Mouse (Mus musculus) ES-Bruce4 (cell line): Measurements from ENCODE around the gene Sgpl1. TPM values are rescaled to one million over a fixed set of nuclear protein-coding genes. Genes with fewer than 3 reads are reported as not detected.

ENCODE experiments used
- H3K27ac ChIP-seq: 2 replicates; pipeline ENCODE4 v1.5.1; 2012; ENCODE audit warnings: low read length, inconsistent platforms; ENCODE audit not compliant: insufficient read depth
- H3K27me3 ChIP-seq: 2 replicates; pipeline ENCODE4 v1.6.1; 2012; ENCODE audit warnings: mild to moderate bottlenecking, low read length, inconsistent platforms; ENCODE audit not compliant: control insufficient read depth, poor library complexity, insufficient read depth, severe bottlenecking
- H3K36me3 ChIP-seq: 2 replicates; pipeline ENCODE4 v1.6.1; 2012; ENCODE audit warnings: inconsistent platforms, mild to moderate bottlenecking, low read length, moderate library complexity; ENCODE audit not compliant: control insufficient read depth, poor library complexity, insufficient read depth, severe bottlenecking
- H3K4me1 ChIP-seq: one replicate; pipeline ENCODE4 v1.8.1; 2011; ENCODE audit warnings: low read length; ENCODE audit not compliant: control insufficient read depth, insufficient read depth
- H3K4me3 ChIP-seq: 2 replicates; pipeline ENCODE4 v1.5.1; 2011; ENCODE audit warnings: low read depth, mild to moderate bottlenecking, low read length
- H3K9ac ChIP-seq: 2 replicates; pipeline ENCODE4 v1.6.1; 2012; ENCODE audit warnings: low read depth, mild to moderate bottlenecking, inconsistent platforms; ENCODE audit not compliant: poor library complexity, severe bottlenecking
- H3K9me3 ChIP-seq: replicated peaks from 2 replicates; pipeline ENCODE4 v1.6.1; 2012; ENCODE audit warnings: mild to moderate bottlenecking, low read length, inconsistent platforms; ENCODE audit not compliant: control insufficient read depth, poor library complexity, insufficient read depth, severe bottlenecking
- CTCF ChIP-seq: IDR thresholded peaks from one replicate; pipeline ENCODE4 v1.8.1; 2011; ENCODE audit warnings: low read depth, low read length
- EP300 ChIP-seq: IDR thresholded peaks from 2 replicates; pipeline ENCODE4 v1.6.1; 2011; ENCODE audit warnings: low read depth, low read length; ENCODE audit not compliant: insufficient read depth
- POLR2A ChIP-seq: IDR thresholded peaks from one replicate; pipeline ENCODE4 v1.8.1; 2011; ENCODE audit warnings: low read length; ENCODE audit not compliant: insufficient read depth
- polyA plus RNA-seq: library from polyadenylated mRNA; stranded (reverse); fragments of >200 nt; gene quantifications from 2 replicates; pipeline ENCODE4 v1.2.4, GENCODE M21; 2011; ENCODE audit warnings: low read depth; ENCODE audit not compliant: missing spikeins, insufficient read depth, insufficient read length

The Sgpl1 gene
- polyA plus RNA-seq, 1 experiment: 73.7 TPM

GRCm38 (mm10) chr10:61063271-61063864, 84.1 kb downstream of the Sgpl1 start:
- Histone ChIP-seq H3K27me3 (no peaks in the 10 kb centered on the region), H3K4me1 (peaks cover 23% of the 10 kb centered on the region), H3K9me3 (no peaks in the 10 kb centered on the region), H3K27ac (peak overlapping the region; percentile 71), H3K4me3 (no peak overlapping the region), H3K9ac (peak overlapping the region; percentile 12; the same call in 1 of the 2 replicates), H3K36me3 (no peaks in the 10 kb centered on the region)
- TF ChIP-seq POLR2A (no peak), EP300 (peak; percentile 17; the same call in 1 of the 2 replicates), CTCF (no peak)

- H3K36me3 ChIP-seq: no peaks in the 10 kb centered on the region
- H3K9me3 ChIP-seq: peaks cover 5% of the 10 kb centered on the region; the same call in 1 of the 2 replicates
- H3K4me1 ChIP-seq: peaks cover 26% of the 10 kb centered on the region
- H3K4me3 ChIP-seq: no peak overlapping the region
- H3K27ac ChIP-seq: peak overlapping the region; percentile 67
- no peaks in the 10 kb centered on the region for H3K27me3 ChIP-seq
- TF ChIP-seq POLR2A (no peak), EP300 (no peak), CTCF (no peak)
- no peak overlapping the region for H3K9ac ChIP-seq
These were observed 87.9 kb downstream of the Sgpl1 start for GRCm38 (mm10) chr10:61059543-61060110.

GRCm38 (mm10) chr10:61059101-61059500, 88.4 kb downstream of the Sgpl1 start:
- Histone ChIP-seq H3K36me3 (no peaks in the 10 kb centered on the region), H3K4me1 (peaks cover 24% of the 10 kb centered on the region), H3K27me3 (no peaks in the 10 kb centered on the region), H3K9ac (no peak overlapping the region), H3K4me3 (no peak overlapping the region), H3K9me3 (peaks cover 5% of the 10 kb centered on the region; the same call in 1 of the 2 replicates), H3K27ac (peak overlapping the region; percentile 67; the same call in 1 of the 2 replicates)
- TF ChIP-seq POLR2A (no peak), CTCF (no peak), EP300 (no peak)

- no peaks in the 10 kb centered on the region for H3K36me3 ChIP-seq
- no peak overlapping the region for H3K27ac ChIP-seq
- no peaks in the 10 kb centered on the region for H3K27me3 ChIP-seq
- TF ChIP-seq POLR2A (no peak), EP300 (no peak), CTCF (no peak)
- no peak overlapping the region for H3K9ac ChIP-seq
- no peak overlapping the region for H3K4me3 ChIP-seq
- peaks cover 20% of the 10 kb centered on the region for H3K4me1 ChIP-seq
- H3K9me3 ChIP-seq: peaks cover 5% of the 10 kb centered on the region; the same call in 1 of the 2 replicates
These were observed 90.8 kb downstream of the Sgpl1 start for GRCm38 (mm10) chr10:61056661-61057060.

GRCm38 (mm10) chr10:61051993-61052613, 95.4 kb downstream of the Sgpl1 start:
- Histone ChIP-seq H3K4me1 (no peaks in the 10 kb centered on the region), H3K9me3 (peaks cover 5% of the 10 kb centered on the region; the same call in 1 of the 2 replicates), H3K36me3 (0 out of 2 replicates have a peak, but pooled peaks cover 3% of the 10 kb centered on the region), H3K4me3 (no peak overlapping the region), H3K27ac (no peak overlapping the region), H3K27me3 (no peaks in the 10 kb centered on the region), H3K9ac (no peak overlapping the region)
- TF ChIP-seq EP300 (no peak), CTCF (peak; percentile 94)

Other genes starting within 250 kb of the Sgpl1 start
- gene Pcbd1, start 58.4 kb downstream of the Sgpl1 start, polyA plus RNA-seq: 11.9 and 15.0 TPM in 2 replicates
- gene Tbata, start 24.3 kb upstream of the Sgpl1 start, polyA plus RNA-seq: not detected in 2 replicates
- 3.7 and 4.2 TPM in 2 replicates for gene Adamts14, start 125.7 kb upstream of the Sgpl1 start, polyA plus RNA-seq
- not detected in 2 replicates for gene Prf1, start 150.1 kb upstream of the Sgpl1 start, polyA plus RNA-seq
- 35.8 and 36.0 TPM in 2 replicates for gene Pald1, start 235.8 kb upstream of the Sgpl1 start, polyA plus RNA-seq